Mouse (Mus musculus): ENCODE results near the gene Mns1. TPM values are rescaled to one million over a fixed set of nuclear protein-coding genes. Genes with fewer than 3 reads are reported as not detected.
A peak's percentile ranks its signal among the peaks of the same experiment; 100 is the strongest.
"Not testable (repeated sequence)": the region's sequence is repeated elsewhere in the genome, so short reads cannot be mapped to it uniquely, and the experiment has no call there.

The Mns1 gene
- 156 and 192 TPM in 2 replicates for total RNA-seq (2017)

DNA sequence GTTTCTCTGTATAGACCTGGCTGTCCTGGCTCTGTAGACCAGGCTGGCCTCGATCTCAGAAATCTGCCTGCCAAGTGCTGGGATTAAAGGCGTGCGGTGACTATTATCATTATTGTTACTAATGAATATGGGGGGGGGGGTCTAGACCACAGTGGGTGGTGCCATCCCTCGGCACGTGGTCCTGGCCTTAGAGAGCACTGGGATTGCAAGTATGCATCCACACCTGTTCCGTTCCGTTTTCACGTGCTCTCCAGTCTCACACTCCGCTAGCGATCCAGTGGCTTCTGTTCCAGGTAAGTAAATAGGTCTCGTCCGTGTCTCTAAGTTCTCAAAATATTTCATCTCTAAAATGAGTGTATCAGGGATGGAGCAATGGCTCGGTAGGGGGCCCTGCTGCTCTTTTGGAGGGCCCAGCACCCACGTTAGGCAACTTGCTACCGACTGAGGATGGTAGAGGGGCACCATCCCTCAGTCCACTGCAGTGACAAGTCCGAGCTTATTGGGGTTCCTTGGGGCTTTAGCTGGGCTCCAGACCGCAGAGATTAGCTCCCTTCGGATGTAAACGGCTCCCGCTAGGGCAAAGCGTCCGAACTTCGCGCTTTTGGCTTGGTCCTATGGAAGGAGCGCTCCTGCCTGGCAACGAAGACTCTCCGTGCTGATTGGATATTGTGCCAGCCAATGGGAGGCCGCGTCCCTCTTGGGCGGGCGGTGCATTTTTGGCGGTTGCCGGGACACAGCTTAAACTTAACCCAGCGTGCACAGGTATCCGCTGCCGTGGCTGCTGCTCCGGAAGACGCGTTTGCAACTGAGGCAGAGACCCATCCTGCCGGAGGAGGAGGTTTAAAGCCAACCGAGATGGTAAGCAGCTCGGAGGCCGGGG is at the start of gene Mns1:
Gene Mns1, plus strand, starts transcription at position 190 of the 880 bp plus-strand sequence.
- ATAC-seq (replicated peaks; ENCODE audit: low read depth, poor library complexity, severe bottlenecking): peak; percentile 93

DNA sequence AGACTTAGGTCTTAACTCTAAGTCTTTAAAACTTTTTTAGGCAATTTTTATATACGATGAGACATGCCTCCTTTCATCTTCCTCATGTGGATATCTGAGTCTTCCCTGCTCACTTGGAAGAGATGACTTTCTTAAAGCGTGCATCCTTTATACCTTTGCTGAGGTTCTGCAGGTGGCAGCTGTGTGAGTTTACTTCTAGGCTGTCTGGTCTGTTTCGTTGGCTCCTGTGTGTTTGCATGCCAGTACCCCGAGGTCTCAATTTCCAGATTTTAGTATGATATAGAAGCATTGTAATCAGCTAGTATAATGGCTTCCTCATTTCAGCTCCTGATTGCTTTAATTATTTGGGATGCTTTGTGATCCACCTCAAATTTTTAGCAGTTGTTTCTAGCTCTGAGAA is 48.9 kb upstream of the Mns1 start:
- ATAC-seq (replicated peaks; ENCODE audit: low read depth, poor library complexity, severe bottlenecking): no peak

DNA sequence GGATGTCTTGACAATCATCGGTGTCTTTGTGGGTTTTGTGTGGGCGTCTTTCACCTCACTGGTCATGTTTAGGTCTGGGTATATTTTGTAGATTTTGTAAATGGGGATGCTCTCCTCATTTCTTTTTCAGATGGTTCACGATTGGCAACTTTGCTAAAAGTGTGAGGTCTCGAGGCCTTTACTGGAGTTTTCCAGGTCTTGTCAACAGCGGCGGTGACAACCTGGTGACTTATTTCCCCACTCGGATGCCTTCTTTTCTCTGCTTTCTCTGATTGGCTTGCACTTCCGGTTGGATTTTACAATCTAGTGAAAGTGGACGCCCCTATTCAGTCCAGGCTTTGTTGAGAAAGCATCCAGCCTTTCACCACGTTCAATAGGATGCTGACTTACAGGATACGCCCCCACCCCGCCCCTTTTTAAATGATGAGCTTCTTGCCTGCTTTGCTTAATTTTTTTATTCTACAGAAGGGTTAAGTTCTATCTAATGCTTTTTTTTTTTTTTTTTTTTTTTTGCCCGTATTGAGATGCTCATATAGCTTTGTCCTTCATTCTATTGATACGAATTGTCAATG is 48.3 kb upstream of the Mns1 start:
- no peak for ATAC-seq (replicated peaks; ENCODE audit: low read depth, poor library complexity, severe bottlenecking)

DNA sequence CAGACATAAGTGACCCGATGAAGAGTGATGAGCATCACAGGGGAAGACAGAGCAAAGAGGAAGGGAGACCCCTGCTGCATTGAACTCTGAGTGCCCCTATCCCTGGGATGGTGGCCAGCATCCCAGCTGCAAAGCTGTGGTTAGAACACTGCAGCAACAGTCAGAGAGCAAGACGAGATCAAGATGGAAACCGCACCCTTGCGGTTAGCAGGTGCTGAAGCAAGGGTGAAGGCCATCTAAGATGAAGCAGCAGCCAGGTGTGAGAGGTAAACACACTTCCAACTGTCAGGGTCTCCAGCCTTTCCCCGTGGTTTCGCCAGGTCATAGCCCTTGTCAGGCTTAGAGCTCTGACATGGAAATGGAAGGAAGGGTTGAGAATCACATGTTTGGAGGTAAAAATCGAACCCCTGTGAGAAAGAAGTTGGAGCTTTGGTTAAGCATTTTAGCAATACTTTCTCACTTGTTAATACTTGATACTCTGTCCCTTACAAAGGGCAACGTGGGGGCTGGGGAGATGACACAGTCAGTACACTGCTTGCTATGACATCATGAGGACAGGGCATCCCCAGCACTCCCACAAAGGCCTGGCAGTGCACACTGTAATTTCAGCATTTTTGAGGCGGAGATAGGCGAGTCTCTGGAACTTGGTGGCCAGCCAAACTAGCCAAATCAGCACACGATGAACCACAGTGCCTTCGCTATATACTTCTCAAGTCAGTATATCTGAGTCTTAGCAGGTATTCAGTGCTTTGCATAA is 47.3 kb upstream of the Mns1 start:
- no peak for ATAC-seq (replicated peaks; ENCODE audit: low read depth, poor library complexity, severe bottlenecking)

DNA sequence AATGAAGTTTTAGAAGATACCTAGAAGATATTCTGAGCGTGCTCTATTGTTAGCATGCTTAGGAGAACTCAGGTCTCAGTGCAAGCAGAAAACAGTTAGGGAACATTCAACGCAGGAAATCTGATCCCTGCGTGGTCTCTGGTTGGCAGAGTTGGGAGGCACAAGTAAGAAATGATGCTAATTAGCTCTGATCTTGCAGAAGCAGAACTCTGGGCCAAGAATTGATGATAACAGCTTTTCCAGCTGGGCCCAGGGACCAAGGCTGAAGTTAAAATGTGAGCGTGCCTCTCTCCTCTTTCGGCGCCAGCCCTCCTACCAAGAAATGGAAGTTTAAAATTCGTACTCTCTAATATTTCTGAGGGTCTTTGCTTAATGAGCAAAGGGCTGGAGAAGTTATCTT is 45.1 kb upstream of the Mns1 start:
- ATAC-seq (replicated peaks; ENCODE audit: low read depth, poor library complexity, severe bottlenecking): no peak

DNA sequence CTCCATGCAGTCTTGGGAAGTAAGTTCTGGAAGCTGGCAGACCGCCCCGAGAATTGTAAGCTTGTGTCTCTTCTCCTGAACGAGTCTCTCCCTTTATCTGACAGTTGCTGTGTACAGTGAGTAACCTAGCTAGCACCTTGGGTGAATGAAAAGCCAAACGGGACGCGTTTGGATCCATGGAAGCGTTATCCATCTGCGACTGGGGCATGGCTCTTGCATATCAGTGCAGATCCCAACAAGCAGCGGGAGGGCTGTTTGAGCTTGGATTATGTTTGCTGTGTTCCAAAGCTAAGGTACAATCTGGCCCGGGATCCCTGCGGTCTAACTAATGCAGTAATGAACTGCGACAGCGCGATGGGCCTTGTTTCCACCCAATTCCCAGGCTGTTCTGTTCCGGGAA is 44.6 kb upstream of the Mns1 start:
- ATAC-seq (replicated peaks; ENCODE audit: low read depth, poor library complexity, severe bottlenecking): no peak

DNA sequence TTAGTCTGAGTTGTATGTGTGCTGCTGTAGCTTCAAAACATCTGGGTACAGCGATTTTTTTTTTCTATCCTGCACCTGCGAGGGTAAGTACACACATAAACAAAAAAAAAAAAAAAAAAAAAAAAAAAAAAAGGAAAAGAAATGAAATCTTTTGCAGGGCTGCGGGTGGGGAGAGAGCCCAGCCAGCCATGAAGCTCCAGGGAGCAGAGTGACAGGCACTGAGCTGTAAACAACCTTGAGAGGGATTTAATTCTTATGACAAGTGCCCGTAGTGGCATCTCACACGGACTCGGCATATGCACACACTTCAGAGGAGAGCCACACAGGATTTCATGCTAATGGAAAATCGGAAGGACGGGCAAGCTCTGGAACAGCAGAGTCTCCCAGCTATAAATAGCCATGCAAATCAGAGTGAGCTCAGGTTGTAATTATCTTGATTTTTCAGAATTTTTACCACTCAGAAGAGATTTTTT is 43.9 kb upstream of the Mns1 start:
- no peak for ATAC-seq (replicated peaks; ENCODE audit: low read depth, poor library complexity, severe bottlenecking)

DNA sequence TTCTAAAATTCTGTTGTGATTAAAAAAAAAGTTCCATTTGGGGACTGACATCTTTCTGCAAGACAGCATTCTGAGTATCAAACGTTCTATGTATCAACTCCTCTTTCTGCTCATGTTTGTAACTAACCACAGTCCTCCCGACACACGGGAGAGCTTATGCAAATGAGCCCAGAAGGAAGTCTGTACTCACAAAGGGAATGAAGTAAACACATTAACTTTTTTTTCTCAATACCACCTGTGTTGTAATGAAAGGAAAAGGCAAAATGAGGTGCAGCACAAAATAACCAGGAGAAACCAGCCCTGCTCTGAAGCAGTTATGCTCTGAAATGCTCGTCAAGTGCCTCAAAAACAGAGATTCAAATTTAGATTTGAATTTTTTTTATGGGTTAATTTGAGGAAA is 37.7 kb upstream of the Mns1 start:
- no peak for ATAC-seq (replicated peaks; ENCODE audit: low read depth, poor library complexity, severe bottlenecking)

DNA sequence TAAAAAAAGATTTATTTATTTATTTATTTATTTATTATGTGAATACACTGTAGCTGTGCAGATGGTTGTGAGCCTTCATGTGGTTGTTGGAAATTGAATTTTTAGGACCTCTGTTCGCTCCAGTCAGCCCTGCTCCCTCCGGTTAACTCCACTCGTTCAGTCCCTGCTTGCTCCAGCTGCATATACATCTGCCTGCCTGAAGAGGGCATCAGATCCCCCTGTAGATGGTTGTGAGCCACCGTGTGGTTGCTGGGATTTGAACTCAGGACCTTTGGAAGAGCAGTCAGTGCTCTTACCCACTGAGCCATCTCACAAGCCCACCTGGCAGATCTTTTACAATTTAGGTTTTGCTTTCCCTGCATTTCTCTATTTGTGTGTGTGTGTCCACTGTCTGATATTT is 36.0 kb upstream of the Mns1 start:
- not testable (repeated sequence) for ATAC-seq (replicated peaks; ENCODE audit: low read depth, poor library complexity, severe bottlenecking)

DNA sequence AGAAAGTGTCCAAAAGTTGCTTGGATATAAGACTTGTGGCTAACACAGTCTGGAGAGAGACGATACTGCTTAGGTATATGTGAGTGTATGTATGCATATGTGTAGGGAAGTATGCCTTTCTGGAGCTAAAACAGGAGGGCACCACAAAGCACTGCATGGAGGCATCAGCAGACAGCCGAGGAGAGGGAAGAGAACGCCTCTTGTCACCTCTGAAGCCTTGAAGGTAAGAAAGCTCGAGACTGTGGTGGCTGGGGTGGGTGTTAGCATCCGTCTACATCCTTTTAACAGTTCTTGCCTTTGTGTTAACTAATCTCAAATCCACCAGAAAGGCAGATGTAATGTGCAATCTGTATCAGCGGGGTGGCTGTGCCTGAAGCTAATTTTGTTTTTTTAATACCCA is 34.4 kb upstream of the Mns1 start:
- no peak for ATAC-seq (replicated peaks; ENCODE audit: low read depth, poor library complexity, severe bottlenecking)

DNA sequence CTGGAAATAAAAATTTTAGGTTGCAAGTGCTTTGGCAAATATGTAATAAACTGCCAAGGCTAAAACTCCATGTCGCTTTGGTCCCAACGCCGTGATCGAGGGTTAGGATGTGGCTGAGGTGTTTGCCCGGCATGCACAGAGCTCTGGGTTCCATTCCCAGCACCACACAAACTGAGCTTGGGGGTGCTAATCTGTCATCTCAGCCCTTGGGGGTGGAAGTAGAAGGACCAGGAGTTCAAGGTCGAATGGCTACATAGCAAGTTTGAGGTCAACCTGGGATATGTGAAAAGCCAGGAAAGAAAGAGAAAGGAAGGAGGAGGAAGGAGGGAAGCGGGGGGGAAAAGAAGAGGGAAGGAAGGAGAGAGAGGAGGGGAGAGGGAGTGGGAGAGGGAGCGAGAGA is 33.4 kb upstream of the Mns1 start:
- ATAC-seq (replicated peaks; ENCODE audit: low read depth, poor library complexity, severe bottlenecking): no peak

DNA sequence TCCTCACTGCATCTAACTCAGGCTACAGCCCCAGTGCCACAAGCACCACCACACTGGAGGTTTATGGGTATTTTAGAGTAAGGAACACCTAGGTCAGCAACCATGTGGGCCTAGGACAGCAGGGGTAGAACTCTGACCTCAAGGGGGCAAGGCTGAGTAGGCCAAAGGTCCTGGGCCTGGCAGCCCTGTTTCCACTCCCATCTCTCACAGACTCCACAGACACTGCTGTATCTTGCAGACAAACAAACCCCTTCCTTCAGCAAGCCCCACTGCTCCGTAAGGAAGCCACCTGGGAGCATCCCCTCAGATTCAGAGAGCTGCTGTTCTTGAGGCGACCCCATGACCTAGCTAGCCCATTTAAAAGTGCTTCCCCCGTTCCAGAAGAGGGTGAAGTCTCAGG is 32.9 kb upstream of the Mns1 start:
- no peak for ATAC-seq (replicated peaks; ENCODE audit: low read depth, poor library complexity, severe bottlenecking)

DNA sequence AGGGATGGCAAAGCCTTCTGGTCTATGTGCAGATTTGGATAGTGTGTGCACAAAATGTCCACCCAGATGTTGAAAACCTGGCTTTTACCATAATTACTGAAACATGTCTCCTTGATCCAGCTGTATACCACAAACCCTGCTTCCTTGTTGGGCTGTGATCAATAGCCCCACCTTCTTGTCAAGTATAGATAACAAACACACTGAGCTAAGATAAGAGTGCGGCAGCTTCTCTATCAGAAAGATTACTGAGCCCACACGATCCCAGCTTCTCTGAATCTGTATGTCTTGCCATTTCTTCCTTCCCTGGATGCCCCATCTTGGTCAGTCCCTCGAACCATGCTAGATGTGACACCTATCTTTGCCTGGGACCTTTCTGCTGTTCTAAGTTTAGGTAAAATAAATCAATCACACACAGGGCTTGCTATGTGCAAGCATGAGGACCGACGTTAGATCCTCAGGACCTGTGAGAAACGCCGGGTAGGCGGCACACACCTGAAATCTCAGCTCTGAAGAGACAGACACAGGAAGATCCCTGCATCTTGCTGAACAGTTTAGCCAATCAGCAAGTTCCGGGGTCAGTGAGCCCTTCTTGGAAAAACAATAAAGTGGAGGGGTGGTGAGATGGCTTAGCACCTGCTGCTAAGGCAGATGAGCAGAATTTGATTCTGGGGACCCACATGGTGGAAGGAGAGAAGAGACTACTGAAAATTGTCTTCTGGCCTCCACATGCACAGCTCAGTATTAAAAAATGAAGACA is 31.8 kb upstream of the Mns1 start:
- no peak for ATAC-seq (replicated peaks; ENCODE audit: low read depth, poor library complexity, severe bottlenecking)

DNA sequence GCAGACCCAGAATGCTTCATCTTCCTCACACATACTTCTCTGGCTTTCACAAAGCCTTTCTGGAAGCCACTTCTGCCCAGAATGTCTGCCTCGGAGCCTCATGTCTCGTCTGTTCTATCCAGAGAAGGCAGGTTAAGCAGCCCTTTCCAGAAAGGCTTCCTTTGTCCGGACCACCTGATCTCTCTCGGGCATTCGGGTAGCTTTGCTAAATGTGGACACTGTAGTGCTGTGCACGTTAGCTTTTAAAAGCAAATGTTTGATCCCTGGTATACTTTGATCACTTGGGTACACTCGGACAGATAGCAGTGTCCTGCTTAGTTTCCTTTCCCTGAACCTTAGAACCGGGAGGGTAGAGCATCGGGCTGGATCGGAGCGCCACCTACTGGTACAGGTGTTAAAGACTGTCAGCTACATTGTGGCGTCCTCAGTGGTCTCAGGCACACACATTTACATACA is 29.7 kb upstream of the Mns1 start:
- ATAC-seq (replicated peaks; ENCODE audit: low read depth, poor library complexity, severe bottlenecking): peak; percentile 88

DNA sequence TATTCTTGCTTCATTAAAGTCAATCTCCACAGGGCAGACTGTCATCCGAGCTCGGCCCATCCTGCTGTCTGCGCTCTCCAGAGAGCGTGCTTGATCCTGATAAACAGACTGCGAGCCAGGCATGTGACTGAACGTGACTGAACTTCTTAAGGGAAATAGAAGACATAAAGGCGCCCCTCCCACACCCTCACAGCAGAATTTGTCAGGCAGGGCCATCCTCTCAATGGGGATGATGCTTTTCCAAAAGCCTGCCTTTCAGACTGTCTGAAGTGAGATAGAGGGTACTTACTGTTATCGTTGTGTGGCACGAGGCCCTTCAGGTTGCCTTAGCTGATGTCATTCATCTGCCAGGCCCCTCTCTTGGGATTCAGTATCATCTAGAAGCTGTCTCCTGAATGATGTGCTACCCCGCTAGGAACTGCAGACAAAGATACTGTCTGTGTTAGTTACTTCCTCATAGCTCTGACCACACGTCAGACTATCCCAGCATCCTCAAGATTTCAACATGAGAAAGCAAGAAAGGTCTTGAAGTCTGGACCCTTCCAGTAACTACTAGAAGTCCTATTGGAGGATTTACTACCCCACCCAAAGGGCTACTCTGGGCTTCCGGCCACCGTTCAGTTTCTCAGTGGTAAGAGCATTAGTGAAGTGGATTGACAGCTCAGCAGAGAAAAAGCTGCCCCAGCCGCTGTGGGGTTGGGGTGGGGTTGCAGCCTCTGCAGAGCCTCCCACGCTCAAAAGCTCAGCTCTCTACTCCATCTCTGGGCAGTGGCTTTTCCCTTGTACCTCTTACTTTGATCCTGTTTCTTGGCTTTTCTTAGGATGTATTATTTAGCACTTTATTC is 28.2 kb upstream of the Mns1 start:
- peak; percentile 43 for ATAC-seq (replicated peaks; ENCODE audit: low read depth, poor library complexity, severe bottlenecking)

DNA sequence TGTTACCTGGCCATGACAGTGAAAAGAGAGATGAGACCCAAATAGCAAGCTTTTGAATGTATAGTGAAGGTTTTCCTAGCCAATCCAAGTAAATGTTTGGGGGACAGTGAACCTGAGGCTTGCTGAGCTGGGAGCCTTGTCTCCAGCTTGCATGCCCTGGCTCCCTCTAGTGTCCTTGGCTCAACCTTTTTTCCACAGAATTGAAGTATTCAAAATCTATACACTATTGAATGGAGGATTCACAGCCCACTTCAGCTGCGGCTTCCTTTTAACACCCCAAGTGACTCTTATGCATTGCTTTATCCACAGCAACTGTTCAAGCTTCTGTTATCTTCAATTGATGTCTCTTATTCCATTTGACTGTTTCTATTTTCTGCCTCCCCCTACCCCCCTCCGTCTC is 26.1 kb upstream of the Mns1 start:
- no peak for ATAC-seq (replicated peaks; ENCODE audit: low read depth, poor library complexity, severe bottlenecking)

DNA sequence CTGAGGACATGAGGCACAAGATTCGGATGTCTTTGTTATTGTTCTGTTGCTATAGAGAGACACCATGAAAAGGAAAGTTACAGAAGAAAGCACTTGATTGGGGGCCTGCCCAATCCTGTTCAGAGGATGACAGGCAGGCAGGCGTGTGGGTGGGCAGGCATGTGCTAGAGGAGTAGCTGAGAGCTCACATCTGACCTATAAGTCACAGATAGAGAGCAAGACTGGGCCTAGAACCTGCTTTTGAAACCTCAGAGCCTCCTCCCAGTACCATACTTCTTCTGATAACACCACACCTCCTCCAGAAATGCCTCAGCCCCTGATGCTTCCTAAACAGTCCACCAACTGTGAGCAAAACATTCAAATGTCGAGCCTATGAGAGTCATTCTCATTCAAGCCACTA is 19.4 kb upstream of the Mns1 start:
- no peak for ATAC-seq (replicated peaks; ENCODE audit: low read depth, poor library complexity, severe bottlenecking)

DNA sequence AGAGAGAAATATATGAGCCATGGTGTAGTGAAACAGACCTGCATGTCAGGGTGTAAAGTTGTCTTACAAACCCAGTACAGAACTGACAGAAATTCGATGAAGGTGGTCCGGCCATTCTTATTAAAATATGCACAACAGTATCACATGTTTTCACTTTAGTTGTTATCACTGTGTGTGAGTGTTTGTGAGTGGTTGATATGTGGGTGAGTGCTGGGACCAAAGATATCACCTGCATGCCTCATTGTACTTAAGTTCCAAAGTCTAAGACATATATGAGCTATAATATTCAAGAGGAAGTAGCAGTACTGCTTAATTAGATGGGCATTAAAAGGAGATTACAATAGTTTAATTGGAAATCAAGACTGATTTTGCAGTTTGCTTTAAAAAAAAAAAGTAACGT is 17.3 kb upstream of the Mns1 start:
- ATAC-seq (replicated peaks; ENCODE audit: low read depth, poor library complexity, severe bottlenecking): no peak

DNA sequence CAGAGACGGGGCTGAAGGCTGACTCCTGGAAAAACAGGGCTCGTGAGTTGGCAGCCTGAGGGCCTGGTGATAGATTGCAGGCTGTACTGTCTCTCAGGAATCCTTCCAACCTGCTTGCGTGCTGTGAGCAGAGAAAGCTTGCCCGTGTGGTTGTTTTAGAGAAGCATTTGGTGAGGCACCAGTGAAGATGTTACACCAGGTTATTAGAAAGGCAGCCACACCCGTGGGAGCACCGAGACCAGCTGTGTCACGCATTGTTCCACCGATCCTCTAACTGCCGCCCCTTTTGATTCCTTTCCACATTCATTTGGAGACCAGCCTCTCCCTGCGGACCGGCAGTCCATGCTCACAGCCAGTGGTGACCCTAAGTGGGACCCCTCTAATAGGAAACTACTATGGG is 15.5 kb upstream of the Mns1 start:
- ATAC-seq (replicated peaks; ENCODE audit: low read depth, poor library complexity, severe bottlenecking): no peak

All from common myeloid progenitor, adult 5-6 weeks (primary cell).